Mouse (Mus musculus) frontal cortex, postnatal 25 days (tissue): ENCODE results near the gene Fjx1.

Experiments
- DNase-seq, 2 experiments: peaks; one replicate each; pipeline ENCODE4 v3.0.0; 2022; ENCODE audit warnings: low spot score in 2 of 2

Gene Fjx1

GRCm38 (mm10) chr2:102426434-102426833, 25.9 kb downstream of the Fjx1 start:
- no peak for DNase-seq

- DNase-seq: no peak
Measured at GRCm38 (mm10) chr2:102416149-102416743, 36.1 kb downstream of the Fjx1 start.

GRCm38 (mm10) chr2:102412738-102413137, 39.6 kb downstream of the Fjx1 start:
- no peak for DNase-seq

- no peak for DNase-seq
Measured at GRCm38 (mm10) chr2:102410615-102411014, 41.7 kb downstream of the Fjx1 start.

GRCm38 (mm10) chr2:102409741-102410140, 42.6 kb downstream of the Fjx1 start:
- no peak for DNase-seq

GRCm38 (mm10) chr2:102407363-102408184, 44.7 kb downstream of the Fjx1 start, which contains the start of gene Trim44:
Trim44 (minus strand) TSS chr2:102407828.
- DNase-seq: no peak

- DNase-seq: no peak
Measured at GRCm38 (mm10) chr2:102406324-102407304, 45.7 kb downstream of the Fjx1 start.

GRCm38 (mm10) chr2:102403982-102404381, 48.3 kb downstream of the Fjx1 start:
- DNase-seq: no peak

- DNase-seq: no peak
Measured at GRCm38 (mm10) chr2:102403306-102403705, 49.0 kb downstream of the Fjx1 start.

- no peak for DNase-seq
Measured at GRCm38 (mm10) chr2:102401352-102401692, 51.0 kb downstream of the Fjx1 start.

- DNase-seq: peak; percentile 81 to 83
Measured at GRCm38 (mm10) chr2:102400605-102401351, 51.5 kb downstream of the Fjx1 start.

GRCm38 (mm10) chr2:102399864-102400604, 52.3 kb downstream of the Fjx1 start:
- no peak for DNase-seq
